Mouse (Mus musculus) testis, adult 2 months (tissue): ENCODE data around the gene Mb.

Experiments used
- CTCF ChIP-seq: fragments of 200-500 bp; IDR thresholded peaks from 2 replicates; pipeline ENCODE4 v1.5.1; 2012; ENCODE audit warnings: low read depth, mild to moderate bottlenecking, inconsistent platforms, low read length, moderate library complexity; ENCODE audit not compliant: control insufficient read depth, insufficient read depth, insufficient replicate concordance
- POLR2A ChIP-seq: fragments of 200-500 bp; IDR thresholded peaks from 2 replicates; pipeline ENCODE4 v1.6.1; 2012; ENCODE audit warnings: low read depth, mild to moderate bottlenecking, inconsistent platforms, low read length, moderate library complexity; ENCODE audit not compliant: control insufficient read depth

DNA sequence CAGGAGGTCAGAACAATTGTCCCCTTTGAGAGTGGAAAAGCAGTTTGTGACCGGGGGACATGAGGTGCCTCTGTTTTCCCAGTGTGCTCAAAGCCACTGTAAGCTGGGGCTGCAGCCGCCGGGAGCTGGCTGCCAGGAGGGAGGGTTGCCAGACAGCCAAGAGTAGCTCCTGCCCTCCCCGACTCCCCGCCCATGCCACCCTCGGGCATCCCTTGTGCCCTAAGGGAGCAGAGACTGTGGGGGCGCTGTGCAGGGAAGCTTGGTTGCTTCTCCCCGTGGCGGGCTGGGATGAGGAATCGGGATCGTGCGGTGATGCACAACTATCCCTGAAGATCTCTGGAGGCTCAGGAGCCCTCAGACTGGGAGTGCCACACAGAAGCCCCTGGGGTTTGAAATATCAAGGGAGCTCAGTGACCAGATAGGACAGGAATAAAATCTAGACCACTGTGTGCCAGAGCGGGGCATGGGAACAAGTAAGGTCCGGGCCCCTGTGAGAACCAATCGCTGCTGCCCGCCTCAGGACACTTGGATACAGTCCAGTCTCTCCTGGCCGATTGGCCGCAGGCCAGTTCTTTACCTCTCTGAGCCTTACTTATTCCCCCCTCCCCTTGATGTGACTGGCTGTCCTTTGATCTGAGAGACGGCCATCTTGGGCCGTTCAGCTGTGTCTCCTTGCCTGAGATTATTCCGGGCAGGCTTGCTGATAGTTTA, 51.4 kb downstream of the Mb start:
- TF ChIP-seq CTCF: no peak
- TF ChIP-seq POLR2A: no peak
